Mouse (Mus musculus) liver, adult (tissue): ENCODE data around the gene Eloa.

Source experiments
- GATA4 ChIP-seq: IDR thresholded peaks from 2 replicates; pipeline ENCODE4 v1.6.1; 2014; ENCODE audit warnings: mild to moderate bottlenecking, low read length; ENCODE audit not compliant: insufficient replicate concordance

The Eloa gene

DNA sequence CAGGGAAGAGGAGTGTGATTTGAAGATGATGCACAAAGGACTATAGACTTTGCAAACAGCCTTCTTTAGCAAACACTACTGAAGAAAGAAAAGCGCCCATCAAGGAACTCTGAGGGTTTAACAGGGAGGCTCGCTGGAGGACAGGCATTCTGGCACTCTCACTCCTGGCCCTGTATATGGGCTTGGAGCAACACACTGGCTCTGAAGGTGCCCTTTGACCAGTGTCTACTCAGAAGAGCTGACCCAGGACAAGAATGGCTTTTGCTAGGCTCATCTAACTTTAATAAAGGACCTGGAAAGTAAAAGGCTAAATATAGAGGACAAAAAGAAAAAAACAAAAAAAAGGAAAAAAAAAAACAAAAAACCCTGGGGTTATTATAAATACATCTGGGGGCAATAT lies 16.6 kb downstream of the Eloa start:
- TF ChIP-seq GATA4: no peak

DNA sequence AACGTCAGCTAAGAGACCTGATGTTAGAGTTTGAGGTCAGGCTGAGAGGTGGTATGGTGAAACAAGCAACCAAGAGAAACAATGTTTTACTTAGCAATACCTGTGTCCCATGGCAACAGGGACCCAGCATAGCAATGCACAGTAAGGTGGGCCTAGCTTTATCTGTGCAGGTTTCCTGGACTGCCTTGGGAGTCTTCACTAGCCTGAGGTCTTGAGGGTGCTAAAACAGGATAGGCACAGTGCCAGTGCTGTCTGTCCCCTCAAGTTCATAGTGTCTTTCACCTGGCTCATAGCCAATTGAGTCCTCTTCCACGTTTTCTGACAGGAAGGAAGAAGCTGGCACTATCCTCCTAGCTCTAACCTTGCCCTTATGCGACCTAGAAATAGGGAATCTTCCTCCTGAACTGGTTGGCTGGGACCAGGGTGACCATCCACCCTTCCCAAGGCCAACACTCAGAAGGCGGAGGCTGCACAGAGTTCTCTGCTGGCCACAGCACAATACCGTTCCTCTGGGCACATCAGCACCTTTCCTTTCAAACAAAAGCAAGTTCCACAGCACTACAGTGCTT lies 17.4 kb downstream of the Eloa start:
- TF ChIP-seq GATA4: no peak

DNA sequence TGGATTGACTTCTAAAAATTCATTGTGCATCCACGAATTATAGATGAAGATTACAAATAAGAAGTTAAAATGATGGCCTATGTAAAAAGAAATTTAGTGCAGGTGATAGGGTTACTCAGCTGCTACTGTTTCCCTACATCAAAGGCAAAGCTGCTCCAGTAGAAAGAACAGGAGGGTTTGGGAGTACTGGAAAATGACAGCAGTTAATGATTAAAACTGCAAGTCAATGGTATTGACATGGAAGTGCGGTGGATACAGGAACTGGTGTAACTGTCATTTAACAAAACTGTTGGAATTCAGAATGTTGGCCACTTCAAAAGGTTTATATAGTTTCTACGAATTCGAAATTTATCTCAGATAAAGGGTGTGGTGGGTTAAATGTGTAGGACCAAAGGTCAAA lies 26.4 kb downstream of the Eloa start:
- no peak for TF ChIP-seq GATA4

DNA sequence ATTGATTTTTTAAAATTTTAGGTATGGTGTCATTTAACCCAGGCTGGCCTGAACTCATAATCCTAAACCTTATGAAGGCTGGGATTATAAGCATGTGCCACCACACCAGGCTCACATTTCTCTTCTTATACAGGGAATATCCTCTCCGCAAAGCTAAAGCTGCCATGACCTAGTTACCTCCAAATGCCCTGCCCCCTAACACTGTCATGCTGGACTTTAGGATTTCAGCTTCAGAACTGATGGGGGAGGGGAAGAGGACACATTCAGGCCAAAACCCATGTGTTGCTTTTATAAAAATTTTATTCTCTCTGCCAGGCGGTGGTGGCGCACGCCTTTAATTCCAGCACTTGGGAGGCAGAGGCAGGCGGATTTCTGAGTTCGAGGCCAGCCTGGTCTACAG lies 27.6 kb downstream of the Eloa start:
- TF ChIP-seq GATA4: no peak

- no peak for TF ChIP-seq GATA4
Measured at GRCm38 (mm10) chr4:135987714-135988113, 33.8 kb downstream of the Eloa start.

DNA sequence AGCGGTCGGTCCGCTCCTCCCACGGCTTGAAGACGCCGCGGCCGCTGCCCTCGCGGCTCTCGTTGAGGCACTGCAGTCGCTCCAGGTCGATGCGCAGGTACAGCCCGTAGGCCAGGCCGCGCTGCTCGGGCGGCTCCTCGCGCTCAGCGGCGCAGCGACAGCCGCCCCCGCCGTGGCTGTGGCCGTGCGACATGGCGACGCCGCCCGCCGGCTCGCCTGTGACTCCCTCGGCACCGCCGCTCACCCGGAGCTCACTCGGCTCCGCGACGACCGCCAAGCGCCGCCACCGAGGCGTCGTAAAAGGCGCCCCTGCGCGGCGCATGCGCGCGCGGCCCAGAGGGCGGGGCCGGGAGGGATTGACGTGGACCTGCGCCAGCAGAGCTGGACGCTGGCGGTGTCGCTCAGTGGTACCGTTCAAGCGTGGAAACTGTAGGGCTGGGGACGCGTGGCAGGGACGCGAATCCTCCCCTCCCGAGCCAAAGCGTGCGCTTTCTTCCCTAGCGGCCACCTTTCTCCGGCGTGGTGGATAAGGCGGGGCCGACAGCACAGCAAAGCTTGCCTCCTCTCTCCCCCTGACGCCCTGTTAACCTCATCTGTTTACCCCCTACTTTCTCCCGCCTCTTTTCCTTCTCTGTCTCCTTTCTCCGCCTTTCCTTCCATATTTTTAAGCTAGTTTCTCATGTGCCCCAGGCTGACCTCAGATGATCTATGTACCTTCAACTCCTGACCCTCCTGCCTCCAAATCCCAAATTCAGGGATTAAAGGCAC lies 34.4 kb downstream of the Eloa start, which contains the start of gene Pithd1:
TSS of gene Pithd1 (minus strand) at position 322 of the 768 bp plus-strand sequence.
- no peak; the same call in 1 of the 2 replicates for TF ChIP-seq GATA4

DNA sequence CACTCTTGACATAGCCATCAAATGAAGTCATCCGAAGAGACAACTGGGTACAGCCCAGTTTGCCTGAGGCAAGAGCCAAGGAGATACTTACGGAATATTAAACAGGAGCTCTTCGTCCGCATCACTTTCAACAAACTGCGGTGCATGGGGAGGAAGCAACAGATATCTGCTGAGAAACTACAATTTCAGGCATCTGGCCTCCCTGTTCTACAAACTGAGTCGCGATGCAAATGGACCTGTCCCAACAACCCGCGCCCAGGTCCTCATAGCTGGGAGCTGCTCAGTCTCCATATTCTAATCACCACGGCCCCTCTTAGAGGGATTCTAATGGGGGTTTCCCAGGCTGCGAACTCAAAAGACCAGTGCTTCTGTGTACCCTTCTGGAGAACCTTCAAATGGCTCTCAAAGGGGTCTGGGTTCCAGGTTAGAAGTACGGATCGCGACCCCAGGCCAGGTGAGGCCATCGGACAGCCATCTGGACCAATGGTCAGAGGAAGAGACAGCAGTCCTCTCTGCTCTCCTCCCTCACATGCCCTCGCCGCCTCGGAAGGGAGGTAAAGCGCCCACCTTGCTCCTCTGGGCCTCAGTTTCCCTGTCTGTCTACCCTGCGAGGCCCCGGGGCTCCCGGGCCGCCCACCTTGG lies 35.1 kb downstream of the Eloa start:
- TF ChIP-seq GATA4: no peak

GRCm38 (mm10) chr4:135985769-135986168 lies 35.8 kb downstream of the Eloa start:
- TF ChIP-seq GATA4: no peak

DNA sequence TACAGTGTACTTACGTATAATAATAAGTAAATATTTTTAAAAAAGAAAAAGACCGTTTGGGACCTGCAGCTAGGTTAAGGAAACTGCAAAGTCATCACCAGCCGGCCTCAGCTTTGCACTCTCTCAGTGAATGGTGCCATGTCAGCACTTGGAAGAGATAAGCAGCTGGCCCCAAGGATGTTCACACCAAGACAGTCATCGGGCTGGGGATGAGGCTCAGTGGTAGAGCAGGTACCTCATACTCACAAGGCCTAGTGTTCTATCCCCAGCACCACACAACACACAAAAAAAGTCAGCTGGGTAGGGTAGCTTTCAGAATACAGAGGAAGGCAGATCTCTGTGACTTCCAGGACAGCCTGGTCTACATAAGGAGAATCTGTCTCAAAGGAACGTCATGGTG lies 36.4 kb downstream of the Eloa start:
- no peak for TF ChIP-seq GATA4

- TF ChIP-seq GATA4: no peak
Measured at GRCm38 (mm10) chr4:135984556-135984955, 37.0 kb downstream of the Eloa start.

- TF ChIP-seq GATA4: no peak
Measured at GRCm38 (mm10) chr4:135981524-135982063, 40.0 kb downstream of the Eloa start.

DNA sequence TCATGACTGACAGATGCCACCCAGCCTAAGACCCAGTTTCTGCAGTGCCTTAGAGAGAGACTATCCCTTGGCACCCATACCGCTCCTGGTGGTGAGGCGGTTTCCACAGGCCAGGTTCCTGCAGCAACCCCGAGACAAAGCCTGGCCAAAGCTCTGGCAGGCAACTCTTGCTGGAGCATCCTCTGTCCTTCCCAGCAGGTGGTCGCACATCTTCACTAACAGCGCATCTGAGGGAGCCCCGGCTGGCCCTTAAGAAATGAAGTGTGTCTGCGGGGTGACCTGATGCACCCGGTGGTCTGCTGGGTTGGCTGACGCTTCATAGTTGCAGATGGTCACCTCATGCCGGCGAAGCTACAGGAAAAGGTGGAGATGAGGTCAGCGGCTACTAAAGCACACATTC lies 45.4 kb downstream of the Eloa start:
- no peak for TF ChIP-seq GATA4

DNA sequence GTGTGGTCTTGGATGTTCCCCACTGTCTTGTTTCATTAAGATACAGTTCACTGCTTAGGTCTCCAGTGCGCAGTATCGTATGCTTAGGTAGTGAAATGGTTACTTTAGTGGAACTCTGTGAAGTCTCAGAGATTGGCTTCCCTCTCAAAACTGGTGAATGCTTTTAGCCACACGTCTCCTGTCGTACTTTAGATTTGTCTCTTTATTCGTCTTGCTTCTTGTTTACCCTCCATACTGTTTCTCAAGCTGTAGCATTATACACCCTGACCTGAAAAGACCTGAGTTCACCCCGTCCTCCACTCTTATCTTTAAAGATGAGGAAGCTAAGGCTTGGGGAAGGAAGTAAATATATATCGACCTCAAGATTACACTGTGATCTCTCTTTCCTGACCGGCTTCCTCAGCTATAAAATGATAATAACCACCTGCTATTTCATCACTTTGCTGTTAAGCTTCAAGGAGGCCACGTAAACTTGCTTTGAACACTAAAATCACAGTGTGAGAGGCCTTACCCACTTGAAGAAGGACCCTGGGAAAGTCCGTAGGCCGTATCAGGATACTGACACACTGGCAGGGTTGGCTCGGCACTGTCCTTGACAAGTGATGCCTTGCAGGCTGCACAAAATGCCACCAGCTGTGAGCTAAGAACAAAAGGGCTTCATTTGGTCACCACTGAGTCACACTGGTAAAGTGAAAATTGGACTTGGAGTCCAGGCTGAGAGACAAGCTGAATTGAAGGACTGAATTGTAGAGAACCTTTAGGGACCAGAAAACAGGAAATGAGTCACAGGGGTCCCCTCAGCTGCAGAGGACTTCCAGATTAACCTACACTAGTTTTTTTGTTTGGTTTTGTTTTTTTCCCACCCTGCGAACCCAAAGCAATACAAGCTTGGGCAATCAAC lies 48.4 kb downstream of the Eloa start:
- TF ChIP-seq GATA4: no peak

- TF ChIP-seq GATA4: no peak
Measured at GRCm38 (mm10) chr4:135972556-135972906, 49.0 kb downstream of the Eloa start, which contains the start of gene Lypla2. Gene Lypla2 (minus strand): TSS chr4:135972626.
